Mouse (Mus musculus): ENCODE results near the gene Intu. TPM values are rescaled to one million over a fixed set of nuclear protein-coding genes. Genes with fewer than 3 reads are reported as not detected.

The Intu gene
- polyA plus RNA-seq, 1 experiment from 2014 or later, result 4.0 TPM

- Histone ChIP-seq H3K9ac (ENCODE audit: low read depth, low read length) (no peak overlapping the region), H3K36me3 (ENCODE audit: control insufficient read depth, insufficient read depth, low read length) (no peaks in the 10 kb centered on the region), H3K27ac (replicated peaks; ENCODE audit: low read depth, low read length) (no peak overlapping the region), H3K9me3 (ENCODE audit: control insufficient read depth, low read length) (no peaks in the 10 kb centered on the region), H3K4me2 (ENCODE audit: low read depth, low read length) (peak overlapping the region; percentile 25; the same call in 1 of the 2 replicates), H3K4me3 (ENCODE audit: low read depth, low read length) (no peak overlapping the region), H3K4me1 (ENCODE audit: control insufficient read depth, insufficient read depth, low read length) (peaks cover 4% of the 10 kb centered on the region), H3K27me3 (replicated peaks; ENCODE audit: control insufficient read depth, insufficient read depth, low read length) (no peaks in the 10 kb centered on the region)
- 16% methylated on average over 7 of the region's 7 CpGs for WGBS
- DNase-seq (ENCODE audit: low spot score), result peak; percentile 73
- ATAC-seq (ENCODE audit: low read depth), result 0 out of 2 replicates have a peak, but pooled peaks have one; percentile 26
These were observed 7.7 kb upstream of the Intu start for GRCm38 (mm10) chr3:40523371-40523783.

- Histone ChIP-seq H3K4me2 (ENCODE audit: low read depth, low read length) (no peak overlapping the region), H3K27ac (replicated peaks; ENCODE audit: low read depth, low read length) (no peak overlapping the region), H3K4me1 (ENCODE audit: control insufficient read depth, insufficient read depth, low read length) (peaks cover 4% of the 10 kb centered on the region), H3K27me3 (replicated peaks; ENCODE audit: control insufficient read depth, insufficient read depth, low read length) (peaks cover under 1% of the 10 kb centered on the region; the same call in 1 of the 2 replicates), H3K36me3 (ENCODE audit: control insufficient read depth, insufficient read depth, low read length) (no peaks in the 10 kb centered on the region), H3K4me3 (ENCODE audit: low read depth, low read length) (no peak overlapping the region), H3K9me3 (ENCODE audit: control insufficient read depth, low read length) (no peaks in the 10 kb centered on the region; the same call in 1 of the 2 replicates), H3K9ac (ENCODE audit: low read depth, low read length) (no peak overlapping the region)
- 81% methylated on average over 7 of the region's 7 CpGs for WGBS
- DNase-seq (ENCODE audit: low spot score), result no peak
- ATAC-seq (ENCODE audit: low read depth), result no peak
These were observed 6.2 kb upstream of the Intu start for GRCm38 (mm10) chr3:40524841-40525240.

GRCm38 (mm10) chr3:40525341-40525740 is 5.7 kb upstream of the Intu start:
- no peak for ATAC-seq (ENCODE audit: low read depth)
- no peak overlapping the region for H3K27ac ChIP-seq (replicated peaks; ENCODE audit: low read depth, low read length)
- DNase-seq (ENCODE audit: low spot score), result no peak
- 13% methylated on average over 4 of the region's 4 CpGs for WGBS
- no peaks in the 10 kb centered on the region for H3K36me3 ChIP-seq (ENCODE audit: control insufficient read depth, insufficient read depth, low read length)
- H3K4me2 ChIP-seq (ENCODE audit: low read depth, low read length), result no peak overlapping the region
- H3K9me3 ChIP-seq (ENCODE audit: control insufficient read depth, low read length), result no peaks in the 10 kb centered on the region; the same call in 1 of the 2 replicates
- H3K27me3 ChIP-seq (replicated peaks; ENCODE audit: control insufficient read depth, insufficient read depth, low read length), result peaks cover 4% of the 10 kb centered on the region; the same call in 1 of the 2 replicates
- H3K9ac ChIP-seq (ENCODE audit: low read depth, low read length), result no peak overlapping the region
- H3K4me3 ChIP-seq (ENCODE audit: low read depth, low read length), result no peak overlapping the region
- peaks cover 4% of the 10 kb centered on the region for H3K4me1 ChIP-seq (ENCODE audit: control insufficient read depth, insufficient read depth, low read length)

GRCm38 (mm10) chr3:40526095-40526494 is 5.0 kb upstream of the Intu start:
- H3K36me3 ChIP-seq (ENCODE audit: control insufficient read depth, insufficient read depth, low read length), result no peaks in the 10 kb centered on the region
- H3K27me3 ChIP-seq (replicated peaks; ENCODE audit: control insufficient read depth, insufficient read depth, low read length), result peaks cover 6% of the 10 kb centered on the region; the same call in 1 of the 2 replicates
- no peak overlapping the region for H3K9ac ChIP-seq (ENCODE audit: low read depth, low read length)
- ATAC-seq (ENCODE audit: low read depth) (no peak), DNase-seq (ENCODE audit: low spot score) (no peak)
- H3K4me1 ChIP-seq (ENCODE audit: control insufficient read depth, insufficient read depth, low read length), result peaks cover 7% of the 10 kb centered on the region
- H3K27ac ChIP-seq (replicated peaks; ENCODE audit: low read depth, low read length), result no peak overlapping the region
- H3K4me3 ChIP-seq (ENCODE audit: low read depth, low read length), result no peak overlapping the region
- H3K9me3 ChIP-seq (ENCODE audit: control insufficient read depth, low read length), result no peaks in the 10 kb centered on the region; the same call in 1 of the 2 replicates
- H3K4me2 ChIP-seq (ENCODE audit: low read depth, low read length), result no peak overlapping the region
- WGBS, result 81% methylated on average over 3 of the region's 3 CpGs

- peaks cover 8% of the 10 kb centered on the region for H3K4me1 ChIP-seq (ENCODE audit: control insufficient read depth, insufficient read depth, low read length)
- ATAC-seq (ENCODE audit: low read depth) (no peak), DNase-seq (ENCODE audit: low spot score) (no peak)
- no peak overlapping the region for H3K27ac ChIP-seq (replicated peaks; ENCODE audit: low read depth, low read length)
- H3K9me3 ChIP-seq (ENCODE audit: control insufficient read depth, low read length), result no peaks in the 10 kb centered on the region; the same call in 1 of the 2 replicates
- peaks cover 13% of the 10 kb centered on the region for H3K27me3 ChIP-seq (replicated peaks; ENCODE audit: control insufficient read depth, insufficient read depth, low read length)
- H3K4me3 ChIP-seq (ENCODE audit: low read depth, low read length), result no peak overlapping the region
- no peak overlapping the region for H3K9ac ChIP-seq (ENCODE audit: low read depth, low read length)
- 57% methylated on average over 10 of the region's 10 CpGs for WGBS
- no peaks in the 10 kb centered on the region for H3K36me3 ChIP-seq (ENCODE audit: control insufficient read depth, insufficient read depth, low read length)
- no peak overlapping the region for H3K4me2 ChIP-seq (ENCODE audit: low read depth, low read length)
These were observed 3.9 kb upstream of the Intu start for GRCm38 (mm10) chr3:40527218-40527617.

GRCm38 (mm10) chr3:40527976-40528950 is 2.8 kb upstream of the Intu start:
- no peaks in the 10 kb centered on the region for H3K36me3 ChIP-seq (ENCODE audit: control insufficient read depth, insufficient read depth, low read length)
- ATAC-seq (ENCODE audit: low read depth) (no peak), DNase-seq (ENCODE audit: low spot score) (no peak)
- peaks cover 23% of the 10 kb centered on the region for H3K27me3 ChIP-seq (replicated peaks; ENCODE audit: control insufficient read depth, insufficient read depth, low read length)
- no peak overlapping the region for H3K4me3 ChIP-seq (ENCODE audit: low read depth, low read length)
- WGBS, result 24% methylated on average over 9 of the region's 9 CpGs
- H3K27ac ChIP-seq (replicated peaks; ENCODE audit: low read depth, low read length), result no peak overlapping the region
- peaks cover 8% of the 10 kb centered on the region for H3K4me1 ChIP-seq (ENCODE audit: control insufficient read depth, insufficient read depth, low read length)
- no peak overlapping the region for H3K4me2 ChIP-seq (ENCODE audit: low read depth, low read length)
- H3K9me3 ChIP-seq (ENCODE audit: control insufficient read depth, low read length), result no peaks in the 10 kb centered on the region; the same call in 1 of the 2 replicates
- no peak overlapping the region for H3K9ac ChIP-seq (ENCODE audit: low read depth, low read length)

- peaks cover 8% of the 10 kb centered on the region for H3K4me1 ChIP-seq (ENCODE audit: control insufficient read depth, insufficient read depth, low read length)
- ATAC-seq (ENCODE audit: low read depth), result no peak
- H3K4me3 ChIP-seq (ENCODE audit: low read depth, low read length), result no peak overlapping the region
- WGBS, result 55% methylated on average over 6 of the region's 6 CpGs
- H3K4me2 ChIP-seq (ENCODE audit: low read depth, low read length), result no peak overlapping the region
- no peak overlapping the region for H3K27ac ChIP-seq (replicated peaks; ENCODE audit: low read depth, low read length)
- H3K9ac ChIP-seq (ENCODE audit: low read depth, low read length), result no peak overlapping the region
- no peaks in the 10 kb centered on the region; the same call in 1 of the 2 replicates for H3K9me3 ChIP-seq (ENCODE audit: control insufficient read depth, low read length)
- H3K27me3 ChIP-seq (replicated peaks; ENCODE audit: control insufficient read depth, insufficient read depth, low read length), result peaks cover 26% of the 10 kb centered on the region
- H3K36me3 ChIP-seq (ENCODE audit: control insufficient read depth, insufficient read depth, low read length), result no peaks in the 10 kb centered on the region
- DNase-seq (ENCODE audit: low spot score), result no peak
These were observed 2.1 kb upstream of the Intu start for GRCm38 (mm10) chr3:40528958-40529357.

GRCm38 (mm10) chr3:40530845-40531244 is 241 bp upstream of the Intu start:
- ATAC-seq (ENCODE audit: low read depth) (no peak), DNase-seq (ENCODE audit: low spot score) (no peak)
- peaks cover 26% of the 10 kb centered on the region for H3K27me3 ChIP-seq (replicated peaks; ENCODE audit: control insufficient read depth, insufficient read depth, low read length)
- H3K36me3 ChIP-seq (ENCODE audit: control insufficient read depth, insufficient read depth, low read length), result no peaks in the 10 kb centered on the region
- H3K9me3 ChIP-seq (ENCODE audit: control insufficient read depth, low read length), result no peaks in the 10 kb centered on the region; the same call in 1 of the 2 replicates
- H3K4me2 ChIP-seq (ENCODE audit: low read depth, low read length), result peak overlapping the region; percentile 100
- no peak overlapping the region for H3K27ac ChIP-seq (replicated peaks; ENCODE audit: low read depth, low read length)
- peaks cover 8% of the 10 kb centered on the region for H3K4me1 ChIP-seq (ENCODE audit: control insufficient read depth, insufficient read depth, low read length)
- H3K4me3 ChIP-seq (ENCODE audit: low read depth, low read length), result peak overlapping the region; percentile 53
- peak overlapping the region; percentile 49; the same call in 1 of the 2 replicates for H3K9ac ChIP-seq (ENCODE audit: low read depth, low read length)
- 11% methylated on average over 7 of the region's 7 CpGs for WGBS
